Mouse (Mus musculus) CH12.LX (cell line): ENCODE measurements around the gene Rrp12.

Source experiments
- JUN ChIP-seq: IDR thresholded peaks from 2 replicates; pipeline ENCODE4 v1.6.1; 2011; ENCODE audit warnings: low read depth, mild to moderate bottlenecking, low read length, improper control_type of control experiment, moderate library complexity; ENCODE audit not compliant: insufficient read depth
- MAFK ChIP-seq: IDR thresholded peaks from 2 replicates; pipeline ENCODE4 v1.6.1; 2011; ENCODE audit warnings: low read length, improper control_type of control experiment; ENCODE audit not compliant: insufficient replicate concordance

DNA sequence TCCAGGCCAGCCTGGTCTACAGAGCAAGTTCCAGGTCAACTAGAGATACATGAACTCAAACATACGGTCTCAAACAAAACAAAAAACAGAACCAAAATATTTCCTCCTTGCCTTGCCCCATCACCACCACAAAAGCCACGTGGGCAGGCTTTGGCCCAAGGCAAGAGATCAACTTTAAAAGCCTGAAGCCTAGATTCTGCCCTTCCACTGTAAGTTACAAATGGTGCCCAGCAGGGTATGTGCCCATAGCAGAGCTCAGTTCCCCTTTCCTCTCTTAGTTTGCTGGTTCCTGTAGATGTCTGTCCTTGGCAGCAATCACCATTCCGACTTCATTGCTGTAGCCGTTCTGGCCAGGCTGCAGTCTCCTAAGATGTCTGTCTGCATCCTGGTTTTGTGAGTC, 53.3 kb downstream of the Rrp12 start:
- TF ChIP-seq MAFK (no peak), JUN (no peak)
